ENCODE assay signal across 10 mouse cellular contexts in the genomic region with DNA sequence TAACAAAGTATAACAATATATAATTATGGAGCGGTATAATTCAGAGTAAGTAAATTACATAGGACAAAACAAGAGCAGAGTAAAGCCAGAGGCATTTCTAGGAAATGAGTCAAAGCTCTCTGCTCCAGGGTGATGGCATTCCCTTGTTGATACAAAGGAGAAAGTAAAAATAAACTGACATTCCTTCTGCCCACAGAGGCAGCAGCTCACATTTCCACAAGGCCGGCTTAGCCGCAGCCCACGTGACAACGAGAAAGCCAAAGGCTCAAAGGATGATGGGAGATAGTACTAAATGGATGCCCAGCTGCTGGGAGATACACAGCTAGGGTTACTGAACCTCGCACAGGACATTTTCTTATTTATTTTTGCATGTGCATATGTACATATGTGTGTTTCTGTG. TPM values are rescaled to one million over a fixed set of nuclear protein-coding genes. Genes with fewer than 3 reads are reported as not detected.
A peak's percentile ranks its signal among the peaks of the same experiment; 100 is the strongest.
DNase-seq lines count a peak whose midpoint lies in the region; ATAC-seq lines count a peak whose summit lies in the region.
"Had no signal": no experiment of that assay in that cellular context is flagged by ENCODE, and none has a peak within 500 bp of the region (broad histone marks: within the 10 kb centered on the region; RNA-seq: fewer than 3 reads in every experiment).

No protein-coding gene starts in this region.

- DNase-seq in adrenal gland, postnatal 14 days, result peak; percentile 63
- no peak for DNase-seq in adrenal gland, adult 18-20 months (ENCODE audit: low spot score in 2 of 2)
- DNase-seq in embryo, embryonic 10 days (ENCODE audit: low spot score), result peak; percentile 69
- peak; percentile 61 for DNase-seq in lung, postnatal 25 days (ENCODE audit: low spot score)
- no peak for DNase-seq in neural tube, embryonic 10.5 days (ENCODE audit: extremely low spot score, low spot score)
- DNase-seq in spleen, adult 18-20 months, result no peak
- DNase-seq: cerebellum, adult 11 months had no signal

- H3K4me2 ChIP-seq in heart, embryonic 16.5 days (ENCODE audit: low read depth, low read length), result peak overlapping the region; percentile 47; the same call in 1 of the 2 replicates

- peak; percentile 78 for ATAC-seq in heart, embryonic 16.5 days (replicated peaks; ENCODE audit: extremely low read depth, insufficient read depth, low FRiP score)
- no peak for ATAC-seq in granulocyte monocyte progenitor cell, adult 5-6 weeks (replicated peaks; ENCODE audit: poor library complexity, severe bottlenecking)

- H3K9ac ChIP-seq in heart, embryonic 16.5 days (ENCODE audit: low read length), result no peak overlapping the region

- no peak overlapping the region for H3K4me3 ChIP-seq in heart, embryonic 16.5 days (ENCODE audit: low read length)

- peaks cover 37% of the 10 kb centered on the region for H3K4me1 ChIP-seq in heart, embryonic 16.5 days (ENCODE audit: control insufficient read depth, insufficient read depth, low read length)

- H3K9me3 ChIP-seq in heart, embryonic 16.5 days (replicated peaks; ENCODE audit: control insufficient read depth, low read length), result no peaks in the 10 kb centered on the region

- H3K27ac ChIP-seq in heart, embryonic 16.5 days (ENCODE audit: low read length), result peak overlapping the region; percentile 98

- no peaks in the 10 kb centered on the region for H3K27me3 ChIP-seq in heart, embryonic 16.5 days (ENCODE audit: control insufficient read depth, insufficient read depth, low read length)

- WGBS in heart, embryonic 16.5 days, result 16% methylated on average over 6 of the region's 6 CpGs

- H3K36me3 ChIP-seq in heart, embryonic 16.5 days (ENCODE audit: control insufficient read depth, insufficient read depth), result peaks cover under 1% of the 10 kb centered on the region; the same call in 1 of the 2 replicates

RNA-seq across cellular contexts. Expression of a gene that starts 24.1 kb away (rescaled TPM):
- 12.9 and 13.7 TPM in 2 replicates for total RNA-seq in adrenal gland, postnatal 14 days (2021)
- 1 to 10 TPM; 6.9 to 7.4 TPM for total RNA-seq in adrenal gland, adult 18-20 months (2021)
- polyA plus RNA-seq in heart, embryonic 16.5 days (2015; fragmentation: Nextera tagmentation; extraction: Ambion mirVana), result 44.2 and 44.5 TPM in 2 replicates
- 1.9 and 2.5 TPM in 2 replicates for total RNA-seq in granulocyte monocyte progenitor cell, adult 5-6 weeks (2014; fragmentation: Nextera tagmentation)
- 1.1 and 1.6 TPM in 2 replicates for total RNA-seq in granulocyte monocyte progenitor cell, adult 5-6 weeks (2017)
- total RNA-seq: monocyte, adult 5-6 weeks had no signal

RNA-seq across cellular contexts. Expression of a gene that starts 44.8 kb away (rescaled TPM):
- total RNA-seq in adrenal gland, postnatal 14 days (2021), result 325 and 370 TPM in 2 replicates
- 100 to 1,000 TPM; 238 to 400 TPM for total RNA-seq in adrenal gland, adult 18-20 months (2021)
- polyA plus RNA-seq in heart, embryonic 16.5 days (2015; fragmentation: Nextera tagmentation; extraction: Ambion mirVana), result 26.0 and 27.1 TPM in 2 replicates
- 5.0 and 9.0 TPM in 2 replicates for total RNA-seq in granulocyte monocyte progenitor cell, adult 5-6 weeks (2014; fragmentation: Nextera tagmentation)
- total RNA-seq in granulocyte monocyte progenitor cell, adult 5-6 weeks (2017), result 6.5 and 6.6 TPM in 2 replicates

Comparison
In these comparisons a context has a peak if more than half of its experiments do, and no peak if none do; other contexts are left out.
1. DNase-seq: peak in adrenal gland, postnatal 14 days (single experiment), embryo, embryonic 10 days (single experiment) and lung, postnatal 25 days (single experiment); none in adrenal gland, adult 18-20 months (0 of 2), neural tube, embryonic 10.5 days (single experiment) and spleen, adult 18-20 months (0 of 2).
2. RNA of a gene that starts 44.8 kb away (total RNA-seq): 238 to 400 TPM in adrenal gland, adult 18-20 months and 325 to 370 TPM in adrenal gland, postnatal 14 days; 5.0 to 9.0 TPM in granulocyte monocyte progenitor cell, adult 5-6 weeks; every median in the first group is over 10 times any median in the second.